Mouse (Mus musculus): Measurements from ENCODE around the gene Vmn1r176.
"Not testable (repeated sequence)": the region's sequence is repeated elsewhere in the genome, so short reads cannot be mapped to it uniquely, and the experiment has no call there.

The Vmn1r176 gene

DNA sequence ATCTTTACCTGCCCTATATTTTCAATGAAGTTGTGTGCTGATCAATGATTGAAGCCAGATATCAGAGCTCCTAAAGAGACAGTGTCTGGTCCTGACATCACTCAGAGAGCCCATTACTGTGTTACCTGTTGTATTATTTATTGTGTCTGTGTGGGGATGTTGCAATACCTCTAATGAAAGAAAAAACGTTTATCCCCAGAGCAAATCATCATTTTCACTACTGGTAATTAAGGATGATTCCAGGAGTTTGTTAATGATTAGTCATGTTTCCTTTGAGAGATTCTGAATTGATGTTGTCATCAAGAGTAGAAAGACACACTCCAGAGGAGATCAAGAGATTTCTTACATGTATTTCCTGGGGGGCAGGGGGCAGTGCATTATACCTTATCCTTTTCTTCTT is at the start of gene Vmn1r176:
Gene Vmn1r176, minus strand, starts transcription at position 101 of the 400 bp plus-strand sequence.
- DNase-seq (ENCODE audit: low spot score in 2 of 2): not testable (repeated sequence)

DNA sequence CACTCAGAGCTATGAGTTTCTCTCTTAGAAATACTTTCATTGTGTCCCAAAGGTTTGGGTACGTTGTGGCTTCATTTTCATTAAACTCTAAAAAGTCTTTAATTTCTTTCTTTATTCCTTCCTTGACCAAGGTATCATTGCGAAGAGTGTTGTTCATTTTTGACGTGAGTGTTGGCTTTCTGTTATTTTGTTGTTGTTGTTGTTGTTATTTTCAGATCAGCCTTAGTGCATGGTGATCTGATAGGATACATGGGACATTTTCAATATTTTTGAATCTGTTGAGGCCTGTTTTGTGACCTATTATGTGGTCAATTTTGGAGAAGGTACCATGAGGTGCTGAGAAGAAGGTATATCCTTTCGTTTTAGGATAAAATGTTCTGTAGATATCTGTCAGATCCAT is 39.7 kb upstream of the Vmn1r176 start:
- not testable (repeated sequence) for DNase-seq (ENCODE audit: low spot score in 2 of 2)

DNA sequence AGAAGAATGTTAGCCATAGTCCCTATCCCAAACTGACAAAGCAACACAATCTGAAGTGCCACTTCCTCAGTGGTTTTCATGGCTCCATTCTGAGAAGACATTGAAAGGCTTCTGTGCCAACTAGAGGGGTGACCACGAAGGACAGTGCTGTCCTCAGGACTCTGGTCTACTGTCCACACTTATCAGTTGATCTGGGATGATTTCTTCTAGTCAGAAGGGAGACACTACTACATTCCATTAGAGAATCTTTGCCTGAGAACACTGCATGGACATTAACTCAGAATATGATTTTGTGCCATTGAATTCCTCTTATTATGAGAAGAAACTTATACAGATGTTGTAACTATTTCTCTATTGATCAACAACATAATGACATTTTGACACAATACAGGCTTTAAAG is 29.2 kb upstream of the Vmn1r176 start, which contains the start of gene Vmn1r177:
Gene Vmn1r177, minus strand, starts transcription at position 101 of the 400 bp plus-strand sequence.
- DNase-seq (ENCODE audit: low spot score in 2 of 2): not testable (repeated sequence)

DNA sequence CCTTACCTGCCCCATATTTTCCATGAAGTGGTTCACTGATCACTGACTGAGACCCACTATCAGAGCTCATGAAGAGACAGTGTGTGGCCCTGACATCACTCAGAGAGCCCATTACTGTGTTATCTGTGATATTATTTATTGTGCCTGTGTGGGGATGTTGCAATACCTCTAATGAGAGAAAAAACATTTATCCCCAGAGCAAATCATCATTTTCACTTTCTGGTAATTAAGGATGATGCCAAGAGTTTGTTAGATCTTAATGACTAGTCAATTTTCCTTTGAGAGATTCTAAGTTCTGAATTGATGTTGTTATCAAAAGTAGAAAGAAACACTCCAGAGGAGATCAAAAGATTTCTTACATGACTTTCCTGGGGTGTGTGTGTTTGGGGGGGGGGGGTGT is 26.6 kb downstream of the Vmn1r176 start, which contains the start of gene Vmn1r175:
Gene Vmn1r175, minus strand, starts transcription at position 101 of the 400 bp plus-strand sequence.
- DNase-seq (ENCODE audit: low spot score in 2 of 2): not testable (repeated sequence)

DNA sequence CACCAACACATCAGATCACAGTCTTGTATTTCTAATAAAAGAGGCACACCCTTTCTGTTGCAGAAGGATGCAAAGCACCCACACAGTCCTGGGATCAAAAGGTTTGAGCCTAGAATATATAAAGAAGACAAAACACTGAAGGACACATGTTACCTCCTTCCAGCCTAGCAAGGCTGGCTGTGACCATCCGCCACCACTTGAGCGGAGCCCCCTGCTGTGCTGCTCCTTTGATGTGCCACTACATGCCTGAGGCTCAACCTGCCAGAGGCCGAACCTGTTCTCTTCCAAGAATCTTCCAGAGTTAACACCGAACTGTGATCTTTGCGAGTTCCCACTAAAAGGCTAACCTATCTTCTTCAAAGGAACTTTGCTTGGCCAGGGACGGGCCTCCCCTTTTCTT is 52.6 kb downstream of the Vmn1r176 start:
- DNase-seq (ENCODE audit: low spot score in 2 of 2): no peak

All from urinary bladder, postnatal 36 days (tissue).